Mouse (Mus musculus): ENCODE results near the gene Dclre1b. TPM values are rescaled to one million over a fixed set of nuclear protein-coding genes. Genes with fewer than 3 reads are reported as not detected.
"Not testable (repeated sequence)": the region's sequence is repeated elsewhere in the genome, so short reads cannot be mapped to it uniquely, and the experiment has no call there.

Gene Dclre1b
- polyA plus RNA-seq (2012; ENCODE audit: insufficient read depth, insufficient read length, missing spikeins): 6.9 and 8.4 TPM in 2 replicates

- Histone ChIP-seq H3K27ac (replicated peaks; ENCODE audit: low read depth, low read length) (peak within 1 kb of the TSS; percentile 98), H3K4me3 (ENCODE audit: insufficient read depth, low read depth, low read length) (peak within 1 kb of the TSS; percentile 85), H3K4me1 (ENCODE audit: control insufficient read depth, insufficient read depth, insufficient read length, low read length) (peaks cover 7% of the 10 kb centered on the region)
These were observed at the start of gene Dclre1b, which contains the start of the genes Ap4b1 and Gm43064 for GRCm38 (mm10) chr3:103808891-103809798. Dclre1b (minus strand) TSS chr3:103809444. Ap4b1 (plus strand) TSS chr3:103809520. Gm43064 (plus strand) TSS chr3:103809573.

GRCm38 (mm10) chr3:103857977-103858563 is 48.8 kb upstream of the Dclre1b start:
- no peak overlapping the region for H3K4me3 ChIP-seq (ENCODE audit: insufficient read depth, low read depth, low read length)

DNA sequence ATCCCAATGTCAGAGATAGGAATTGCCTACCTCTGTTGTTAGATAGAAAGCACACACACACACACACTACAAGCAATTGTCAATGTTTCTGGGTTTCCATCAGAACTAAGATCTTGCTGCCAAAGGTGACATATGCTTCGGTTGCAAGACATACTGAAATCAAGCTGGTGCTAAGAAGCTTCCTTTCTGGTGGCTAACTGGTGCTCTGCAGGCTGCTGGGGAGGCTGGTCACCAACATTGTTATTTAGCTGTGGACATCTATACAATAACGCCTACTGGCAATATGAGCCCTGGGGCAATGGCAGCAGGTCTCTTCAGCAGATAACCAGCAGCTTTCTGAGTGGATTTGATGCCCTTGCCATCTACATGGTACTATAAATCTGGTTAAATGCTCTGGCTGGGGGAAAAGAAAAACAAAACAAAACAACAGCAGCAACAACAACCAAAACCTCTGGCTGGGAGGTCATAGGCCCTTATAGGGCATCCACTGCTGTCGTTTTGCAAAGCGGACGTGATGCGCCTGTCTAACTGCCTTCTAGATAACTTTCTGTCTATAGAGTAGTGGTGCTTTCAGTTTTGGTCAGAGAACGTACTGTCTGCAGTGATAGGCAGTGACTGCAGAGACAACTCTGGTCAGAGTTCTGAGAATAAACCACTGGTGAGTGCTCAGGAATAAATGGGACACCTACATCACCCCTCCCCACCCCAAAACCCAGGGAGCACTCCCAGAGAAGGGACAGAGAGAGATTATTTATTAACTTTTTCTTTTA is 48.0 kb upstream of the Dclre1b start:
- Histone ChIP-seq H3K4me1 (ENCODE audit: control insufficient read depth, insufficient read depth, insufficient read length, low read length) (no peaks in the 10 kb centered on the region), H3K27ac (replicated peaks; ENCODE audit: low read depth, low read length) (no peak overlapping the region), H3K4me3 (ENCODE audit: insufficient read depth, low read depth, low read length) (no peak overlapping the region)

More at GRCm38 (mm10) chr3:103857977-103858563, 48.8 kb upstream of the Dclre1b start:
- Histone ChIP-seq H3K4me1 (ENCODE audit: control insufficient read depth, insufficient read depth, insufficient read length, low read length) (no peaks in the 10 kb centered on the region), H3K27ac (replicated peaks; ENCODE audit: low read depth, low read length) (peak overlapping the region; percentile 0; the same call in 1 of the 2 replicates)

DNA sequence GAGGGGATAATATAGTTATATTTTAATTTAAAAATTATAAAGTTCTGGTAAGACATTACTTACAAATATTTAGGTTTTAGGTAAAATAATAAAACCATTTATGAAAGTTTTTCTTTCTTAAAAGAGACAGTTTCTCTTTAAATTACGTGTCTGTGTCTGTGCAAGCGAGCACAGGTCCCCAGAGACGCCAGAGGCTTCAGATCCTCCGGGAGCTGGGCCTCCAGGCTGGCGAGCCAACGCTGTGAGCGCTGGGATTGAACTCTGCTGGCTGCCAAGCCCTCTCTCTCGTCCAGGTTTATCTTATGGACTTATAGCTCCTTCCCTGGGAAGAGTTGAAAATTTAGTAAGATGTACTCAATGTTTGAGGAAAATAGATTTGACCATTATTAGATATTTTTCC is 44.6 kb upstream of the Dclre1b start:
- Histone ChIP-seq H3K4me1 (ENCODE audit: control insufficient read depth, insufficient read depth, insufficient read length, low read length) (no peaks in the 10 kb centered on the region), H3K27ac (replicated peaks; ENCODE audit: low read depth, low read length) (no peak overlapping the region), H3K4me3 (ENCODE audit: insufficient read depth, low read depth, low read length) (no peak overlapping the region)

DNA sequence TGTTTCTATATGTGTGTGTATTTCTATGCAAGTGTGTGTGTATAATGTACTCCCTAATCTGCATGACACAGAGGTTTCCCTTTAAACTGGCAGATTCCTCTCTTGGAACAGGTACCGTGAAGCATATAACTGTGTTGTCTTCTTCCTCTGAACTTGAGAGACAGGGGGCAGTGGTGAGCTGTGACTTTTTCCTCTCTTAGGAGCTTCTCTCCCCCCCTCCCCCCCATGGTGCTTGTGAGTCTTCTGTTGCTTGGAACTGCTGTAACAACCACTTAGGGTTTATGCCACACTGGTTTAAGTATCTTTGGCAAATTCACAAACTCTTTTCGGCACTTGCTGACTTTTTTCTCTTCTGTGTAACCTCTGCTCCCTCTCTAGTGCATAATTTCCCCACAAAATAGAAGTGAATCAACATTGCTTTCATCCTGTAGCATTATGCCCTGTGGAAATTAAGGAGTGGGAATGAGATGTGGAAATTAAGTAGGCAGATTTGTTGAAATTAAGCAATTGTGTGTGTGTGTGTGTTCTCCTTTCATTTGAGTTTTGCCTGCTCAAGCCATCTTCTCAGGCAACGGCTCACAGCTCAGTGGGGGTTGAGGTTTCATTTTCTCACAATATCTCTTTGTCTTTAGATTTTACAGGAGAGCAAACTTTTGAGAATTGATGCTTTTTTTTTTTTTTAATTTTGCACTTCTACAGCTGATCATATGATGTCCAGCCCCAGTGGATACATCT is 43.5 kb upstream of the Dclre1b start:
- no peak overlapping the region for H3K4me3 ChIP-seq (ENCODE audit: insufficient read depth, low read depth, low read length)
- H3K4me1 ChIP-seq (ENCODE audit: control insufficient read depth, insufficient read depth, insufficient read length, low read length): no peaks in the 10 kb centered on the region
- H3K27ac ChIP-seq (replicated peaks; ENCODE audit: low read depth, low read length): no peak overlapping the region

GRCm38 (mm10) chr3:103851882-103852281 is 42.6 kb upstream of the Dclre1b start:
- Histone ChIP-seq H3K27ac (replicated peaks; ENCODE audit: low read depth, low read length) (no peak overlapping the region), H3K4me3 (ENCODE audit: insufficient read depth, low read depth, low read length) (no peak overlapping the region), H3K4me1 (ENCODE audit: control insufficient read depth, insufficient read depth, insufficient read length, low read length) (no peaks in the 10 kb centered on the region)

DNA sequence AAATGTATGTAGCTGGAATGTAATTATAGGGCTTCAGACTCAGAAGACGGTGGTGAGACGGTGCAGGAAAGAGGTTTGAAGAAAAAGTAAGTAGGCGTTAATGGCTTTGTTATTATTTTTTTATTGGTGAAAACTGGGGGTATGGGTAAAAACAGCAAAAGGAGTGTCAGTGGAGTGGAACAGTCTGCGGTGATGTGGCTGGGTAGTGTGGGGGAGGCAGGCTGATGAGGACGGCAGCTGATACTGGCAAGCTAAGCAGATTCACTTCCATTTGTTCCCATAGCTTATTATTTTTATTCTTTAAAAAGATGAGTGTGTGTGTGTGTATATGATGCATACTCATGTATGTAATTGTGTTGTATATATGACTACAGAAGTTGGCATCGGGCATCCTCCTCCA is 42.2 kb upstream of the Dclre1b start:
- H3K27ac ChIP-seq (replicated peaks; ENCODE audit: low read depth, low read length): no peak overlapping the region
- H3K4me1 ChIP-seq (ENCODE audit: control insufficient read depth, insufficient read depth, insufficient read length, low read length): no peaks in the 10 kb centered on the region
- no peak overlapping the region for H3K4me3 ChIP-seq (ENCODE audit: insufficient read depth, low read depth, low read length)

DNA sequence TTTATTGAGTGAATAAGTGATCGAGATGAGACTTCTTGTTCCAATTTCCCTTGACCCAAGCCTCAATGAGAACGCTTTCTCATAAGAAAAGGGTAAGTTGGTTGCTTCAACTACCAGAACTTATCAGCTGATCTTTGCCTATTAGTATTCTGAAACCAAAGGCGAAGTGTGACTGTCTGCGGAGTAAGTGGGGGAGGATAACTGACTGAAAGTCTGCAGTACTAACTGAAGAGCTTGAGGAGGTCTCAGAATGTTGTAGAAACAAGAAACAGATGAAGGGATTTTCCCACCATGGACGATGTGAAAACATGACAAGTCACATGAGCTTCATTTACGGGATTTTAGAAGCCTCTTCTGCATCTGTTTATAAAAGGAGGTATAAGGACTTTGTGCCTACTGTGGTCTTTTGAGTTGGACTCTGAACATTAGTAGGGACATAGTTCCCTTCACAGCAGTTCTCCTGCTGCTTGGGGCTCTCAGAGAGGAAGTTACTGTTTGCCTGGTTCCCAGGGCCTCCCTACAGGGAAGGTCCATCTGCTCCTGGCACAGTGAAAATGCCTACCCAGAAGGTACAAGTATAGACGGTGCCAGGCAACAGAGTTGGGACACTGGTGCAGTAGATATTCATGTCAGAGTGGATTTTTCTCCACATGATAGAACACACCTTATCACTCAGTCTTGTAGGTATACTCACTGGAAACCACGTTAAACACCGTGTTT is 41.6 kb upstream of the Dclre1b start:
- H3K4me1 ChIP-seq (ENCODE audit: control insufficient read depth, insufficient read depth, insufficient read length, low read length): no peaks in the 10 kb centered on the region

DNA sequence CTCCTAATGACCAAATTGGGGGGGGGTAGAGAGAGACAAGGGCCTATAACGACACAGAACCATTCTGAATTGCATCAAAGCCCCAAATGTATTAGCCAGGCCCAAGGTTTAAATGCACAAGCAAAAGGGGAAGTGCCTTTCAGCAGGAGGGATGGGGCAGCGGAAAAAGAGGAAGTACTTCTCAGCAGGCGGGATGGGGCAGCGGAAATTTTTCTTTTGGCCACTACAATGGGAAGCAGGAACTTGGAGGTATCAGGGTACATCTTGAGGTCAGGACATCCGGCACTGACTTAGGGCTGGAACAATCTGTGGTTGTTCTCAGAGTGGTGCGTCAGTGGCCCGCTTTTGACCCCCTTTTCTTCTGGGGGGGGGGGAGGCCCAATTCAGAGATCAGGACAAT is 31.7 kb upstream of the Dclre1b start:
- not testable (repeated sequence) for H3K4me1 ChIP-seq (ENCODE audit: control insufficient read depth, insufficient read depth, insufficient read length, low read length); H3K4me3 ChIP-seq (ENCODE audit: insufficient read depth, low read depth, low read length); H3K27ac ChIP-seq (replicated peaks; ENCODE audit: low read depth, low read length)

More for the DNA sequence above, 41.6 kb upstream of the Dclre1b start:
- Histone ChIP-seq H3K27ac (replicated peaks; ENCODE audit: low read depth, low read length) (no peak overlapping the region), H3K4me3 (ENCODE audit: insufficient read depth, low read depth, low read length) (no peak overlapping the region)

DNA sequence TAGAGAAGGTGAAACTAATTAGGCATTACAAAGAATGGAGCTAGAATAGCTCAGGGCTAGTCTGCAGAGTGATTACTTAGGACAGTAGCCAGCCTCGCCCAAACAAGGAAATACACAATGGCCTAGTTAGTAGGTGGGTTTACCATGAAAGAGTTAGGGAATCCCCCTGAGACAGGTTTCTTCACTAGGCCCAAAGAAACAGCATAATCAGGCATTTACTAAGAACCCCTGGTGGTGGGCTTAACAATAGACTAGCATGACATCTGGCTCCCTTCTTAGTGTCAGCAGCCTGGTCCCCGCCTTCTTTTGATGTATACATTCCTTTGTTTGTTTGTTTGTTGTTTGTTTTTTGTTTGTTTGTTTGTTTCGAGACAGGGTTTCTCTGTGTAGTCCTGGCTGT is 31.0 kb upstream of the Dclre1b start:
- H3K4me1 ChIP-seq (ENCODE audit: control insufficient read depth, insufficient read depth, insufficient read length, low read length); H3K27ac ChIP-seq (replicated peaks; ENCODE audit: low read depth, low read length); H3K4me3 ChIP-seq (ENCODE audit: insufficient read depth, low read depth, low read length): not testable (repeated sequence)

DNA sequence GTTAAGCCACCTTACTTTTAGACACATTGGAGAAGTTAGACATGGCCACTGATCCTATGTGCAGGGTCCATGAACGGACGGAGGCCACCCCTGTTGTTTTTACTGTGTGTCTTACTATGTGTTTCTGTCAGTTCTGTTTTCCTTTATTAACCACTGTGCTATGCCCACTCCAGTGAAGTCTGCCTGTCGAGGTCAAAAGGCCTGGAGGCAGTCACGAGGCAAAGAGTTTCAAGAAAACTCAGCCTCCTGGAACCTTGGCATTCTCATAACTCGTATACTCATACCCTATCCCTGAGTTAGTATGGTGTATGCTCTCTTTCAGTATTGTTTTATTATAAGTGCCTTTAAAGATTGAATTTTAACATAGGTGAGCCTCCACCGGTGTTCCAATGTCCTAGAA is 30.5 kb upstream of the Dclre1b start:
- H3K4me3 ChIP-seq (ENCODE audit: insufficient read depth, low read depth, low read length): no peak overlapping the region
- H3K27ac ChIP-seq (replicated peaks; ENCODE audit: low read depth, low read length): no peak overlapping the region
- H3K4me1 ChIP-seq (ENCODE audit: control insufficient read depth, insufficient read depth, insufficient read length, low read length): no peaks in the 10 kb centered on the region

DNA sequence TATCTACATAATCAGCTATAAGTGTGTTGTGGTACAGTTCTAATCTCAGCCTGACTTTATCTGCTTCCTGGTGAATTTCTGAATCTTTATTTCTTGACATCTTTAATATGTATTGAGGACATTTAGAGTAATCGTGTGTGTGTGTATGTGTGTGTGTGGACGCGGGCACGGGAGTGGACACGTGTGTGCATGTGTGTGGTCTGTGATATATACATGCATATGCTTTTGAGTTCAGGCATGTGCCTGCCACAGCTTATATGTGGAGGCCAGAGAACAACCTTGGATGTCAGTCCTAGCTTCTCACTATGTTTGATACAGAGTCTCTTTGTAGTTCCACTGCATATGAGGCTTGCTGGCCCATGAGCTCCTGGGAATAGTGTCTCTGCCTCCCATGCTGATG is 27.2 kb upstream of the Dclre1b start:
- Histone ChIP-seq H3K4me3 (ENCODE audit: insufficient read depth, low read depth, low read length) (no peak overlapping the region), H3K27ac (replicated peaks; ENCODE audit: low read depth, low read length) (no peak overlapping the region), H3K4me1 (ENCODE audit: control insufficient read depth, insufficient read depth, insufficient read length, low read length) (no peaks in the 10 kb centered on the region)

DNA sequence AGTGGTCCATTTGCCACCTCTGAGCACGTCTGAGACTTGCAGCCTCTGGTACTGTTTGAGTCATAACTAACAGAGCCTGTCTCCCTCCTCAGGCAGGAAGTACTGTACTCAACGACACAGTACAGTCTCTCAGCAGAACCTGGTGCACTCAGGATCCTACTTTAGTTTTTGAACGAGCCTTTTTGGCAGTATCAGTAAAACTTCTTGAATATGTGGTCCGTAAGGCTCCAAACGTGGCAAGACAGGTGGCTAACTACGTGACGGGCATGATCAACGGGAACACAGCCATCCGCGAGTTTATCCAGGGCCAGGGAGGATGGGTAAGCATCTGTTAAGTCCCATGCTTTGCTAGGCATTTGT is 26.7 kb upstream of the Dclre1b start:
- no peak overlapping the region for H3K27ac ChIP-seq (replicated peaks; ENCODE audit: low read depth, low read length)
- no peak overlapping the region for H3K4me3 ChIP-seq (ENCODE audit: insufficient read depth, low read depth, low read length)
- H3K4me1 ChIP-seq (ENCODE audit: control insufficient read depth, insufficient read depth, insufficient read length, low read length): no peaks in the 10 kb centered on the region

DNA sequence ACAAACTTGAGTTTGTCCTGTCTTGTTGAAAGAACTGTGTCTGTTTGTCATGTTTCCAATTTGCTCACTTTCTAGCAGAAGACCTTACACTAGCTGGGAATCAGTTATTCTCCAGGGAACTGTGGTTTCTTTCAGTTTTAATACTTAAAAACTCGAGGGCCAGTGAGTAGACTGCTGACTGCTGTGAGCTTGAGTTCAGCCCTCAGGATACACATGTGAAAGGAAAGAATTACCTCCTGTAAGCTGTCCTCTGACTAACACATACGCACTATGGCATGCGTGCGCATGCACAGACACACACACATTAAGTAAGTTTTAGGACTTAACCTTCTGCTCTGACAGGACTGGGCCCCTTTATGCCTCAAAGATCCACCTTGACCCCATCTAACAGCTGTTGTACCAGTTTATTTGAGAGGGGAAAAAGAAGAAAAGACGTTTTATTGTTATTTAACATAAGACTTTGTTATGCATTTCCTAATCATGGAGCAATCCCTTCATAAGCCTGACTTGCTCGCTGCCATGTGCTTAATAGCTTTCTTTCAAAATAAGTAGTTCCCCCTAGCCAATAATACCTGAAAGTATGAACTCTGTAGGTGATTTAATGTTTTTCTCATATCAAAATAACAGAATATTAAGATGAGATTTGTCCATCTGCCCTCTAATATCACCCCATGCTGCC is 26.2 kb upstream of the Dclre1b start:
- no peaks in the 10 kb centered on the region for H3K4me1 ChIP-seq (ENCODE audit: control insufficient read depth, insufficient read depth, insufficient read length, low read length)
- no peak overlapping the region for H3K27ac ChIP-seq (replicated peaks; ENCODE audit: low read depth, low read length)
- no peak overlapping the region for H3K4me3 ChIP-seq (ENCODE audit: insufficient read depth, low read depth, low read length)

All from brown adipose tissue, adult 24 weeks (tissue).